Mouse (Mus musculus): Measurements from ENCODE around the gene Resp18. TPM values are rescaled to one million over a fixed set of nuclear protein-coding genes. Genes with fewer than 3 reads are reported as not detected.
A peak's percentile ranks its signal among the peaks of the same experiment; 100 is the strongest.

Resp18 gene
- total and polyA plus RNA-seq, 3 experiments, result not detected

- no peak for TF ChIP-seq ZNF384 (IDR thresholded peaks at IDR 0.05; ENCODE audit: low read depth, low read length)
Measured at GRCm38 (mm10) chr1:75317241-75318201, 39.3 kb upstream of the Resp18 start, which contains the start of gene Dnpep (continued).

DNA sequence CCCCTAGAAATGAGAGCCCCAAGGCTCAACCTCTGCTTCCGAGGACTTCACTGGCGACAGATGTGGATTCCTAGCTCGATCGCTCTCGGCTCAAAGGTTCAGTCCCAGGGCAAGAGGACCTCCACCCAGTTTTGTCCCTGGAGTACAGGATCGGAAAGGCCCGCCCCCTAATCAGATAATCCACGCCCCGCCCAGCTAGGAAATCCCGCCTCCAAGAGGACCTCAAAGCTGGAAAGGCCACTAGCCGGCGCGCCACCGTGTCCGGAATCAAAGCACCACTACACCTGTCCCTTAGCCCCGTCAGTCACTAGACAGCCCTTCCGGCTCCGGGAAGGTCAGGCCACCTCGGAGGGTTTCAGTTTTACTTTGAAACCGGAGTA, 38.6 kb upstream of the Resp18 start:
- no peaks in the 10 kb centered on the region for H3K79me2 ChIP-seq (replicated peaks; ENCODE audit: control insufficient read depth, extremely low read depth, insufficient read depth, poor library complexity, severe bottlenecking)
- peak; percentile 81 for DNase-seq (ENCODE audit: extremely low read depth)
- H3K9ac ChIP-seq (ENCODE audit: insufficient read depth, low read depth), result peak overlapping the region; percentile 85
- H3K27me3 ChIP-seq (replicated peaks), result no peaks in the 10 kb centered on the region
- peaks cover 21 to 36% of the 10 kb centered on the region in 2 experiments for H3K36me3 ChIP-seq (replicated peaks in 1 of 2; ENCODE audit: control insufficient read depth in 1 of 2, insufficient read depth in 1 of 2, low read length in 1 of 2)
- peak overlapping the region; percentile 64 to 87 (median 86) for H3K4me3 ChIP-seq (replicated peaks in 1 of 3; ENCODE audit: low read depth in 2 of 3, low read length in 2 of 3, poor library complexity in 1 of 3)
- H3K4me1 ChIP-seq (ENCODE audit: control insufficient read depth in 1 of 2, insufficient read depth in 2 of 2), result peaks cover 6 to 27% of the 10 kb centered on the region in 2 experiments
- peak overlapping the region; percentile 86 for H3K27ac ChIP-seq (ENCODE audit: insufficient read depth, low read depth)
- TF ChIP-seq ETS1 (conservative IDR thresholded peaks at IDR 0.05; ENCODE audit: low read depth, low read length), result no peak
- TF ChIP-seq SIN3A (IDR thresholded peaks at IDR 0.05; ENCODE audit: low read length), result peak; percentile 72; the same call in 1 of the 2 replicates
- TF ChIP-seq MXI1 (IDR thresholded peaks at IDR 0.05; ENCODE audit: low read depth, low read length), result 0 out of 2 replicates have a peak, but pooled peaks have one; percentile 5
- TF ChIP-seq TCF12 (IDR thresholded peaks at IDR 0.05; ENCODE audit: low read depth, low read length), result peak; percentile 42; the same call in 1 of the 2 replicates
- no peak for TF ChIP-seq ZNF384 (IDR thresholded peaks at IDR 0.05; ENCODE audit: low read depth, low read length)
- peak; percentile 43 for TF ChIP-seq IRF4 (IDR thresholded peaks at IDR 0.05; ENCODE audit: low read depth, low read length)
- TF ChIP-seq MEF2A (IDR thresholded peaks at IDR 0.05; ENCODE audit: borderline replicate concordance, low read depth, low read length), result 0 out of 2 replicates have a peak, but pooled peaks have one; percentile 26
- TF ChIP-seq CTCF (conservative IDR thresholded peaks at IDR 0.05 in 1 of 2, IDR thresholded peaks at IDR 0.05 in 1 of 2; ENCODE audit: low read depth in 2 of 2, low read length in 2 of 2), result peak in 1 of 2 experiments; percentile 26; a peak in 2 of 4 replicates
- TF ChIP-seq ELF1 (IDR thresholded peaks at IDR 0.05; ENCODE audit: low read depth, low read length), result 0 out of 2 replicates have a peak, but pooled peaks have one; percentile 35
- peak; percentile 43; the same call in 1 of the 2 replicates for TF ChIP-seq TBP (conservative IDR thresholded peaks at IDR 0.05; ENCODE audit: low read depth, low read length)
- no peak for TF ChIP-seq ZC3H11A (IDR thresholded peaks at IDR 0.05; ENCODE audit: low read depth, low read length)
- peak; percentile 60 for TF ChIP-seq POLR2A (IDR thresholded peaks at IDR 0.05; ENCODE audit: low read depth, low read length)
- no peak for TF ChIP-seq CHD2 (IDR thresholded peaks at IDR 0.05; ENCODE audit: low read length)
- H3K9me3 ChIP-seq (replicated peaks; ENCODE audit: low read length), result peaks cover 2% of the 10 kb centered on the region
- dilution Hi-C loops (cut with MboI; ENCODE audit: extremely low pct_ligation_motif_present, extremely low pct_unique_long_range_greater_than_20kb, low sequenced_read_pairs), result no loop called here
- in situ Hi-C loops (cut with MboI; ENCODE audit: low pct_ligation_motif_present, low pct_unique_long_range_greater_than_20kb, low sequenced_read_pairs), result no loop called here
- peak overlapping the region; percentile 63; the same call in 1 of the 2 replicates for H3K4me2 ChIP-seq (ENCODE audit: insufficient read depth, low read depth, poor library complexity, severe bottlenecking)

- dilution Hi-C loops (cut with MboI; ENCODE audit: extremely low pct_ligation_motif_present, extremely low pct_unique_long_range_greater_than_20kb, low sequenced_read_pairs), result no loop called here
- TF ChIP-seq MAZ (IDR thresholded peaks at IDR 0.05; ENCODE audit: low read depth, low read length) (no peak), NELFE (IDR thresholded peaks at IDR 0.05; ENCODE audit: low read depth, low read length) (no peak), IRF4 (IDR thresholded peaks at IDR 0.05; ENCODE audit: low read depth, low read length) (no peak), NRF1 (IDR thresholded peaks at IDR 0.05; ENCODE audit: low read depth, low read length) (no peak), RCOR1 (conservative IDR thresholded peaks at IDR 0.05; ENCODE audit: low read depth, low read length) (no peak), GABPA (IDR thresholded peaks at IDR 0.05; ENCODE audit: insufficient replicate concordance, low read depth, low read length) (no peak), POLR2A (IDR thresholded peaks at IDR 0.05; ENCODE audit: low read depth, low read length) (no peak), JUN (IDR thresholded peaks at IDR 0.05; ENCODE audit: insufficient read depth, low read depth, low read length) (no peak), KAT2A (IDR thresholded peaks at IDR 0.05; ENCODE audit: insufficient replicate concordance, low read length) (no peak), POLR2AphosphoS2 (IDR thresholded peaks at IDR 0.05; ENCODE audit: low read depth, low read length) (no peak), MXI1 (IDR thresholded peaks at IDR 0.05; ENCODE audit: low read depth, low read length) (no peak)
- H3K9me3 ChIP-seq (replicated peaks; ENCODE audit: low read length), result no peaks in the 10 kb centered on the region
- H3K36me3 ChIP-seq (replicated peaks in 1 of 2; ENCODE audit: control insufficient read depth in 1 of 2, insufficient read depth in 1 of 2, low read length in 1 of 2), result peaks cover 30 to 48% of the 10 kb centered on the region in 2 experiments
- H3K27me3 ChIP-seq (replicated peaks), result no peaks in the 10 kb centered on the region
- peaks cover 6 to 34% of the 10 kb centered on the region in 2 experiments for H3K4me1 ChIP-seq (ENCODE audit: control insufficient read depth in 1 of 2, insufficient read depth in 2 of 2)
- DNase-seq (ENCODE audit: extremely low read depth), result no peak
- peak overlapping the region; percentile 63 for H3K4me2 ChIP-seq (ENCODE audit: insufficient read depth, low read depth, poor library complexity, severe bottlenecking)
- peak overlapping the region; percentile 64 to 87 (median 86) for H3K4me3 ChIP-seq (replicated peaks in 1 of 3; ENCODE audit: low read depth in 2 of 3, low read length in 2 of 3, poor library complexity in 1 of 3)
- no peaks in the 10 kb centered on the region for H3K79me2 ChIP-seq (replicated peaks; ENCODE audit: control insufficient read depth, extremely low read depth, insufficient read depth, poor library complexity, severe bottlenecking)
- no peak overlapping the region for H3K27ac ChIP-seq (ENCODE audit: insufficient read depth, low read depth)
- H3K9ac ChIP-seq (ENCODE audit: insufficient read depth, low read depth), result peak overlapping the region; percentile 85
- in situ Hi-C loops (cut with MboI; ENCODE audit: low pct_ligation_motif_present, low pct_unique_long_range_greater_than_20kb, low sequenced_read_pairs), result no loop called here
Measured at GRCm38 (mm10) chr1:75315456-75316365, 37.5 kb upstream of the Resp18 start.

Measured in CH12.LX (cell line).